Mouse (Mus musculus) embryonic facial prominence, embryonic 10.5 days (tissue): Measurements from ENCODE around the gene Calca. TPM values are rescaled to one million over a fixed set of nuclear protein-coding genes. Genes with fewer than 3 reads are reported as not detected.

Experiments
- polyA plus RNA-seq: library from polyadenylated mRNA; unstranded; fragments of >200 nt; fragmentation: Nextera tagmentation; extraction: Ambion mirVana; gene quantifications from 2 replicates; pipeline ENCODE4 v1.2.1, GENCODE M21; 2016

Gene Calca
- polyA plus RNA-seq, 1 experiment from 2014 or later, result 3.9 TPM

Other genes starting within 250 kb of the Calca start
- gene Pde3b, start 221.1 kb downstream of the Calca start, polyA plus RNA-seq, result 8.1 and 10.7 TPM in 2 replicates
- 0.83 and 1.6 TPM in 2 replicates for gene Cyp2r1, start 73.4 kb downstream of the Calca start, polyA plus RNA-seq
- not detected in 2 replicates for gene Calcb, start 82.3 kb upstream of the Calca start, polyA plus RNA-seq
- gene Insc, start 107.3 kb upstream of the Calca start, polyA plus RNA-seq, result 5.5 and 6.4 TPM in 2 replicates